Mouse (Mus musculus) kidney, adult 2 months (tissue): ENCODE results near the gene Olfr281.

Experiments
- CTCF ChIP-seq: fragments of 200-500 bp; conservative IDR thresholded peaks from 2 replicates; pipeline ENCODE4 v1.5.1; 2011; ENCODE audit warnings: low read depth, mild to moderate bottlenecking, control low read depth, low read length, moderate library complexity, mixed read lengths; ENCODE audit not compliant: insufficient read depth, insufficient read length
- POLR2A ChIP-seq: fragments of 200-500 bp; IDR thresholded peaks from one replicate; pipeline ENCODE4 v1.6.1; 2011; ENCODE audit warnings: low read depth, low read length, control low read depth

DNA sequence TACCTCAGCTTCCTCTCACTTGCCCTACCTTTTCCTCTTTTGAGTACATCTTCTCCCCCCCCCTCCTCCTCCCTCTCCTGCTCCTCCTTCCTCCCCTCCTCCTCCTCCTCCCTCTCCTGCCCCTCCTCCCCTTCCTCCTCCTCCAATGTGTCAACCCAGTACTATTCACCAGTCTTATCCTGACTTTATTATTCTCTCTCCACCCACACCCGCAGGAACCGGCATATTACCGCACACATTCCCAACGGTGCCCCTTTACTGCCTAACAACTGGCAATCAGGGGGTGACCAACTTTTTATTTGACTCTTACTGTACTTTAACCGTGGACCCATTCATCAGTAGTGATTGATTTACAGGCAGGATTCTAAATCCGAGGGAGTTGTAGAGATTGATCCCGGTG, 27.2 kb upstream of the Olfr281 start:
- TF ChIP-seq CTCF (no peak), POLR2A (no peak)
